31 mouse cellular contexts compared by ENCODE assay signal in the genomic region with DNA sequence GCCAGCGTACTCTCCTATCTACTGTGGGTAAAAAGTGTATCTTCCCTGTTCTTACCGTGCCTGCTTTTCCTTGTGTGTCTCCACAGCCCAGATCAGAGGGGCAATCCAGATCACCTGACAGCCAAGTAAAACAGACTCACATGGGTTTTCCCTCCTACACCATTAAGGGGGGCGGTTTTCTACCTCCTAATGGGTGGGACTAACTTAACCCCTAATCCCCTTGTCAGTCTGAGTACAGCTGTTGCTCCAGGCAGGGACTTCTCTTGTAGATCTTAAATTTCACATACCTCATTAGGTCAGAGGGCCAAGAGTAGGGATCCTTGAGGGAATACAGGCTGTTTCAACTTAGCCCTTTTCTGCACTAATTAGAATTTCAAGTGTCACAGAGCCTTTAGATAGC. TPM values are rescaled to one million over a fixed set of nuclear protein-coding genes. Genes with fewer than 3 reads are reported as not detected.
DNase-seq lines count a peak whose midpoint lies in the region; ATAC-seq and TF ChIP-seq lines count a peak whose summit lies in the region.
"Had no signal": no experiment of that assay in that cellular context is flagged by ENCODE, and none has a peak within 500 bp of the region (broad histone marks: within the 10 kb centered on the region; RNA-seq: fewer than 3 reads in every experiment).

No protein-coding gene starts in this region.

- H3K9ac ChIP-seq in kidney, embryonic 14.5 days (ENCODE audit: low read depth, low read length) = no peak overlapping the region
- H3K9ac ChIP-seq in limb, embryonic 12.5 days (replicated peaks) = no peak overlapping the region
- H3K9ac ChIP-seq: forebrain, embryonic 13.5 days; heart, embryonic 12.5 days; hindbrain, embryonic 14.5 days; intestine, embryonic 15.5 days; liver, embryonic 13.5 days had no signal

- H3K4me1 ChIP-seq in kidney, embryonic 14.5 days (ENCODE audit: control insufficient read depth, insufficient read depth, low read length) = peaks cover 12% of the 10 kb centered on the region; the same call in 1 of the 2 replicates
- H3K4me1 ChIP-seq in limb, embryonic 12.5 days (replicated peaks) = peaks cover 23% of the 10 kb centered on the region

- H3K4me3 ChIP-seq in kidney, embryonic 14.5 days (ENCODE audit: low read length) = no peak overlapping the region
- no peak overlapping the region for H3K4me3 ChIP-seq in limb, embryonic 12.5 days (replicated peaks)
- H3K4me3 ChIP-seq in gastrocnemius, adult 2 months = no peak overlapping the region
- H3K4me3 ChIP-seq: forebrain, embryonic 13.5 days; heart, embryonic 12.5 days; intestine, embryonic 15.5 days; liver, embryonic 13.5 days had no signal

- H3K9me3 ChIP-seq in kidney, embryonic 14.5 days (ENCODE audit: control insufficient read depth, low read length) = no peaks in the 10 kb centered on the region
- H3K9me3 ChIP-seq in limb, embryonic 12.5 days = no peaks in the 10 kb centered on the region
- H3K9me3 ChIP-seq: forebrain, embryonic 13.5 days; heart, embryonic 12.5 days; intestine, embryonic 15.5 days; liver, embryonic 13.5 days had no signal

- peak; percentile 22; the same call in 1 of the 2 replicates for ATAC-seq in kidney, embryonic 14.5 days (ENCODE audit: low FRiP score, low TSS enrichment)
- ATAC-seq in limb, embryonic 12.5 days (ENCODE audit: insufficient number of reproducible peaks, insufficient read depth, low FRiP score, low TSS enrichment, low read depth) = 0 out of 2 replicates have a peak, but pooled peaks have one; percentile 52
- ATAC-seq in megakaryocyte, adult 5-6 weeks (ENCODE audit: poor library complexity, severe bottlenecking) = no peak
- ATAC-seq: activated CD4-positive, CD25-positive, alpha-beta regulatory T cell, adult 4 months; forebrain, embryonic 13.5 days; intestine, embryonic 15.5 days had no signal

- H3K4me2 ChIP-seq in kidney, embryonic 14.5 days (replicated peaks; ENCODE audit: low read depth, low read length) = no peak overlapping the region
- H3K4me2 ChIP-seq in limb, embryonic 12.5 days = no peak overlapping the region
- H3K4me2 ChIP-seq: forebrain, embryonic 13.5 days; heart, embryonic 12.5 days; hindbrain, embryonic 14.5 days; intestine, embryonic 15.5 days; liver, embryonic 13.5 days had no signal

- 11% methylated on average over 3 of the region's 3 CpGs for WGBS in kidney, embryonic 14.5 days
- WGBS in limb, embryonic 12.5 days = 22% methylated on average over 3 of the region's 3 CpGs

- TF ChIP-seq CTCF in gastrocnemius, adult 2 months (IDR thresholded peaks at IDR 0.05) = no peak

- H3K36me3 ChIP-seq in kidney, embryonic 14.5 days (ENCODE audit: control insufficient read depth, insufficient read depth, low read length) = no peaks in the 10 kb centered on the region
- H3K36me3 ChIP-seq in limb, embryonic 12.5 days = no peaks in the 10 kb centered on the region
- H3K36me3 ChIP-seq: heart, embryonic 12.5 days; intestine, embryonic 15.5 days; liver, embryonic 13.5 days had no signal

- H3K27ac ChIP-seq in kidney, embryonic 14.5 days (ENCODE audit: low read depth, low read length) = no peak overlapping the region
- H3K27ac ChIP-seq in limb, embryonic 12.5 days = no peak overlapping the region
- no peak overlapping the region for H3K27ac ChIP-seq in gastrocnemius, adult 2 months
- H3K27ac ChIP-seq: forebrain, embryonic 13.5 days; hindbrain, embryonic 14.5 days; intestine, embryonic 15.5 days; liver, embryonic 13.5 days had no signal

- DNase-seq in kidney, adult 18-20 months = no peak
- peak; percentile 66 for DNase-seq in embryo, embryonic 10 days (ENCODE audit: low spot score)
- DNase-seq in embryo, embryonic 11 days = peak; percentile 55
- no peak for DNase-seq in gastrocnemius, adult 2 months
- DNase-seq: adrenal gland, postnatal 10 days; B cell, adult 2 months; cerebellum, adult 18-20 months; cerebellum, postnatal 14 days; gastrocnemius, postnatal 10 days; heart, adult 18-20 months; heart, postnatal 10 days; kidney, postnatal 4 days; left cerebral cortex, postnatal 4 days; liver, embryonic 13.5 days; lung, adult 2 months; lung, postnatal 14 days; right cerebral cortex, postnatal 25 days; spleen, adult 18-20 months had no signal

- intact Hi-C loops in gastrocnemius, adult 2 months (cut with DNase I) = no loop called here

- peaks cover 3% of the 10 kb centered on the region; the same call in 1 of the 2 replicates for H3K27me3 ChIP-seq in kidney, embryonic 14.5 days (ENCODE audit: control insufficient read depth, insufficient read depth, low read length)
- H3K27me3 ChIP-seq in limb, embryonic 12.5 days = peaks cover 33% of the 10 kb centered on the region
- H3K27me3 ChIP-seq: forebrain, embryonic 13.5 days had no signal

RNA-seq across cellular contexts. Expression of gene Pde1b, which starts 4.7 kb away (rescaled TPM):
- polyA plus RNA-seq in kidney, embryonic 14.5 days (2014; fragmentation: Nextera tagmentation; extraction: Ambion mirVana) = 3.1 and 4.9 TPM in 2 replicates
- polyA plus RNA-seq in limb, embryonic 12.5 days (2016; fragmentation: Nextera tagmentation; extraction: Ambion mirVana) = 4.2 and 4.5 TPM in 2 replicates
- total RNA-seq in gastrocnemius, adult 2 months (2021) = under 1 TPM; 0.42 to 0.51 TPM
- 13.2 and 16.8 TPM in 2 replicates for total RNA-seq in megakaryocyte, adult 5-6 weeks (2015)
- total RNA-seq in megakaryocyte, adult 5-6 weeks (2017) = 8.2 and 12.9 TPM in 2 replicates

RNA-seq across cellular contexts. Expression of gene Ppp1r1a, which starts 39.6 kb away (rescaled TPM):
- polyA plus RNA-seq in kidney, embryonic 14.5 days (2014; fragmentation: Nextera tagmentation; extraction: Ambion mirVana) = 19.2 and 21.2 TPM in 2 replicates
- polyA plus RNA-seq in limb, embryonic 12.5 days (2016; fragmentation: Nextera tagmentation; extraction: Ambion mirVana) = 7.9 and 10.1 TPM in 2 replicates
- 100 to 1,000 TPM in 1 of 2 experiments, 10 to 100 TPM in 1; 67.6 to 107 TPM for total RNA-seq in gastrocnemius, adult 2 months (2021)
- total RNA-seq in megakaryocyte, adult 5-6 weeks (2015) = not detected in 2 replicates
- not detected in 2 replicates for total RNA-seq in megakaryocyte, adult 5-6 weeks (2017)
- total RNA-seq: megakaryocyte progenitor cell, adult 5-6 weeks; MEL had no signal

RNA-seq across cellular contexts. Expression of gene Nckap1l, which starts 44.6 kb away (rescaled TPM):
- 0.94 and 2.3 TPM in 2 replicates for polyA plus RNA-seq in kidney, embryonic 14.5 days (2014; fragmentation: Nextera tagmentation; extraction: Ambion mirVana)
- polyA plus RNA-seq in limb, embryonic 12.5 days (2016; fragmentation: Nextera tagmentation; extraction: Ambion mirVana) = 1.4 and 1.7 TPM in 2 replicates
- under 1 TPM; 0.79 to 0.98 TPM for total RNA-seq in gastrocnemius, adult 2 months (2021)
- 133 and 136 TPM in 2 replicates for total RNA-seq in megakaryocyte, adult 5-6 weeks (2015)
- total RNA-seq in megakaryocyte, adult 5-6 weeks (2017) = 191 and 203 TPM in 2 replicates

RNA-seq across cellular contexts. Expression of gene Gtsf2, which starts 49.9 kb away (rescaled TPM):
- polyA plus RNA-seq in kidney, embryonic 14.5 days (2014; fragmentation: Nextera tagmentation; extraction: Ambion mirVana) = not detected in 2 replicates
- not detected in 2 replicates for polyA plus RNA-seq in limb, embryonic 12.5 days (2016; fragmentation: Nextera tagmentation; extraction: Ambion mirVana)
- not detected for total RNA-seq in gastrocnemius, adult 2 months (2021)
- total RNA-seq in megakaryocyte, adult 5-6 weeks (2015) = not detected in 2 replicates
- total RNA-seq in megakaryocyte, adult 5-6 weeks (2017) = not detected in 2 replicates
- total RNA-seq: adrenal gland, postnatal 10 days; gastrocnemius, postnatal 10 days; heart, adult 18-20 months; heart, postnatal 10 days; layer of hippocampus, postnatal 10 days; left cerebral cortex, adult 8-10 months; left cerebral cortex, postnatal 4 days; megakaryocyte progenitor cell, adult 5-6 weeks; MEL had no signal
- polyA plus RNA-seq: activated CD4-positive, CD25-positive, alpha-beta regulatory T cell, adult 4 months; forebrain, embryonic 13.5 days; heart, embryonic 12.5 days; hindbrain, embryonic 14.5 days; intestine, embryonic 15.5 days; kidney, embryonic 16.5 days; liver, embryonic 13.5 days; lung, adult 2 months had no signal

Comparison
In these comparisons a context has a peak if more than half of its experiments do, and no peak if none do; other contexts are left out.
1. DNase-seq: peak in embryo, embryonic 10 days (single experiment) and embryo, embryonic 11 days (single experiment); none in kidney, adult 18-20 months (single experiment) and gastrocnemius, adult 2 months (single experiment).
2. RNA of gene Pde1b, which starts 4.7 kb away (total RNA-seq): 8.2 to 16.8 TPM in megakaryocyte, adult 5-6 weeks; 0.42 to 0.51 TPM in gastrocnemius, adult 2 months; every median in the first group is over 4 times any median in the second.
3. RNA of gene Ppp1r1a, which starts 39.6 kb away (total RNA-seq): 67.6 to 107 TPM in gastrocnemius, adult 2 months; not detected in megakaryocyte, adult 5-6 weeks; every median in the first group is over 10 times any median in the second.
4. RNA of gene Nckap1l, which starts 44.6 kb away (total RNA-seq): 133 to 203 TPM in megakaryocyte, adult 5-6 weeks; 0.79 to 0.98 TPM in gastrocnemius, adult 2 months; every median in the first group is over 10 times any median in the second.